Mouse (Mus musculus) midbrain, embryonic 10.5 days (tissue): Measurements from ENCODE around the gene Stat2. TPM values are rescaled to one million over a fixed set of nuclear protein-coding genes. Genes with fewer than 3 reads are reported as not detected.
"Not testable (repeated sequence)": the region's sequence is repeated elsewhere in the genome, so short reads cannot be mapped to it uniquely, and the experiment has no call there.

Source experiments
- DNase-seq: peaks from one replicate; pipeline ENCODE4 v3.0.0-alpha.2; 2017; ENCODE audit warnings: low spot score
- H3K27ac ChIP-seq: fragments of 300-500 bp; sonication (generic); replicated peaks from 2 replicates; pipeline ENCODE4 v1.5.1; 2016; ENCODE audit warnings: mild to moderate bottlenecking
- H3K27me3 ChIP-seq: fragments of 300-500 bp; sonication (generic); 2 replicates; pipeline ENCODE4 v1.6.1; 2016; ENCODE audit warnings: low read depth, mild to moderate bottlenecking; ENCODE audit not compliant: poor library complexity, severe bottlenecking
- H3K36me3 ChIP-seq: fragments of 300-500 bp; sonication (generic); 2 replicates; pipeline ENCODE4 v1.6.1; 2016; ENCODE audit warnings: mild to moderate bottlenecking, moderate library complexity
- H3K4me1 ChIP-seq: fragments of 300-500 bp; sonication (generic); 2 replicates; pipeline ENCODE4 v1.6.1; 2016
- H3K4me3 ChIP-seq: fragments of 300-500 bp; sonication (generic); 2 replicates; pipeline ENCODE4 v1.5.1; 2016; ENCODE audit warnings: mild to moderate bottlenecking, moderate library complexity
- H3K9me3 ChIP-seq: fragments of 300-500 bp; sonication (generic); replicated peaks from 2 replicates; pipeline ENCODE4 v1.6.1; 2016; ENCODE audit warnings: mild to moderate bottlenecking
- WGBS: fragments of 180-500 bp; shearing (Covaris S2); methylation state at CpG from one replicate; pipeline ENCODE4 v1.1.7; 2016; 5-methylcytosine and 5-hydroxymethylcytosine counted together
- polyA plus RNA-seq: library from polyadenylated mRNA; unstranded; fragments of >200 nt; fragmentation: Nextera tagmentation; extraction: Ambion mirVana; gene quantifications from 2 replicates; pipeline ENCODE4 v1.2.1, GENCODE M21; 2016

The Stat2 gene
- polyA plus RNA-seq, 1 experiment from 2014 or later: 12.6 TPM

DNA sequence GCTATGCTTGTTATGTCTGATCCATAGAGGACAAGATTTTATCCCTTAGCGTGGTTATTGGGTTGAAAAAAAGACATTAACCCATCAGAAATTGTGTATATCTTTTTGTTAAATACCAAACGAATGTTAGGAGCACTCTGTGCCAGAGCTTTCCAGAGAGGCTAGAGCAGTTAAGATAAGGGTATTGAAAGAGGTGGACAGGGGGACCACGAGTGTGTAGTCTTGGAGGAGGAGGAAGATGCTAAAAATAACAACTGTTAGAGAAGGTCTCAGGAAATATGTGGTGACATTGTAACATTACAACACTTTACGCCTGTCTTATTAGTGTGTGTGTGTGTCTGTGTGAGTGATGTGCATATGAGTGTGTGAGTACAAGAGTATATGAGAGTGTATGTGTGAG lies 40.5 kb downstream of the Stat2 start:
- DNase-seq: no peak
- Histone ChIP-seq H3K4me3 (no peak overlapping the region), H3K27me3 (no peaks in the 10 kb centered on the region), H3K36me3 (peaks cover 92% of the 10 kb centered on the region), H3K27ac (no peak overlapping the region), H3K9me3 (no peaks in the 10 kb centered on the region), H3K4me1 (no peaks in the 10 kb centered on the region)
- WGBS: 91% methylated on average over 4 of the region's 4 CpGs

DNA sequence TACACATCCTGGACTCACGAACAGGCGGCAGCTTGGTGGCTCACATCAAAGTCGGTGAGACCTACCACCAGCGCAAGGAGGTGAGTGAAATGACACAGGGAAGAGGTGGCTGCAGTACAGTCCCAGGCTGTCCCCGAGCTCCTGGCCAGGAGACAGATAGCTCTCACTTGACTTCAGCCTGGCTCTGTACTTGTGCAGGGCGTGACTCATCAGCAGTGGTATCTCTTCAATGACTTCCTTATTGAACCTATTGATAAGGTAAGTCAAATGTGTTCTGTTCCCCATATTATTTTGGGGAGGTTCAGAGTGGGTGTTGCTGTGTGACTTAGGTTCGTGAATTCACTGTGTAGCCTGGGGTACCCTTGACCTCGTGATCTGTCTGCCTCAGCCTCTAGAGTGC lies 45.2 kb downstream of the Stat2 start:
- no peak for DNase-seq
- Histone ChIP-seq H3K4me1 (no peaks in the 10 kb centered on the region), H3K4me3 (no peak overlapping the region), H3K9me3 (no peaks in the 10 kb centered on the region), H3K27me3 (no peaks in the 10 kb centered on the region), H3K27ac (no peak overlapping the region), H3K36me3 (peaks cover 98% of the 10 kb centered on the region)
- whole genome bisulfite sequencing: 95% methylated on average over 8 of the region's 8 CpGs

DNA sequence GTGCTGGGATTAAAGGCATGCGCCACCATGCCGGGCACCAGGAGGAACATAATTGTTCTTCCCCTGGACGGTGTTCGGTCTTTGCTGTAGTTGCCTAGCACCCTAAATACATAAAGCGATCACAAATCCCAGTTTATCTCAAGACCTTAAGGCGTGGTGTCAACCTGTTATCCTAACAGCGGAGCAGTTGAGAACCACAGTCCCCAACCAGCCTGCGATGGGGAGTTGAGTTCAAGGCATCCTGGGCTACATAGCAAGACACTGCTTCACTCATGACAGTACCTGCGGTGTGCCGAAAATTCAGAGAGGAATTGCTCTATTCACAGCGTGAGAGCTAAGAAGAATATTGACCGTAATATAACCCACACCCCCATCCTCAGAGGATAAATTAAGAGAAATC lies 51.3 kb downstream of the Stat2 start:
- no peaks in the 10 kb centered on the region for H3K27me3 ChIP-seq
- H3K27ac ChIP-seq: peak overlapping the region; percentile 98
- DNase-seq: peak; percentile 18
- H3K4me3 ChIP-seq: peak overlapping the region; percentile 90
- peaks cover 75% of the 10 kb centered on the region for H3K36me3 ChIP-seq
- 62% methylated on average over 12 of the region's 12 CpGs for WGBS
- no peaks in the 10 kb centered on the region for H3K9me3 ChIP-seq
- H3K4me1 ChIP-seq: peaks cover 21% of the 10 kb centered on the region

DNA sequence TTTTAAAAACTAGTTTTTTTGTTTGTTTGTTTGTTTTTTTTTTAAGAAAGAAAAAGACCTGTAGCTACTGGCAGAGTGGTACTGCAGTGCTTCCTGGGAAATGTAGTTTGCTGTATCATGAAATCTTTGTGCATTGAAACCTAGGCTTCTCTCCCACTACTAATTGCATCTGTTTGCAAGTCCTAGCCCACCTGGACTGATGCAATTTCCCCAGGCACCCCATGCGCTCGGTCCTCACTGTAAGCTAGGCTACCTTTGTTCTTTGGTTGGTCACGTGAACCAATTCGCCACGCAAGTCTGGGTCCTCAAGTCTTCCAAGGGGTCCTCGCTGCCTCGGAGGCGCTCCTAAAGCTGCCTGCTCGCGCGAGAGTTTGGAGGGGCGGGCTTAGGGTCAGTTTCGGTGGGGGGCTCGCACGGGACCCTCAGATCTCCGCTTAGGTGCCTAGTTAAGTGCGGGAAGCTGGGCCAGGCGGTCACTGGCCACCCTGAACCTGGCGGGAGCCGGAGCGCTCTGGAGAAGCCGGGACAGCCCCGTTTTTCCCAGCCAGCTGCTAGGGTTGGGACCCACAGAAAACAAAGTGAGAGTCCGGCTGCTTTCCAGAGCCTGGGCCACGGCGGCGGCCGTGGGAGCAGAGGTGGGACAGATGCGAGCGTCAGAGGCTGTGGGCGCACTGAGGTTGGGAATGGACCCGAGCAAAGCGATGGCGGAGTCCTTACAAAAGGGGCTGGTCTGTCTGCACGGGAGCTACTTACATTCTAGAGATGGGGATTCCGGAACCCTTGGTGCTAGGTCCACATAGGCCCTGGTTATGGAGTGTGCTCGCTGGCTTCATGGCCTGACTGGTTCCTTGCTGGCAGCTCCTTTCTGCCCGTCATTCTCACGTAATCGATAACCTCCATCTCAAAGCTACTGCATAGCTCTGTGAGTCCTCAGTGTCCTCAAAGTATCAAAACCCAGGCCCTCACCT lies 52.1 kb downstream of the Stat2 start, which contains the start of gene Cnpy2:
Cnpy2 (plus strand) TSS at position 319 of the 968 bp plus-strand sequence.
- WGBS: under 1% methylated on average over 40 of the region's 40 CpGs
- peak within 1 kb of the TSS; percentile 90 for H3K4me3 ChIP-seq
- H3K9me3 ChIP-seq: no peaks in the 10 kb centered on the region
- H3K27me3 ChIP-seq: no peaks in the 10 kb centered on the region
- peak; percentile 97 for DNase-seq
- peaks cover 21% of the 10 kb centered on the region for H3K4me1 ChIP-seq
- H3K36me3 ChIP-seq: peaks cover 75% of the 10 kb centered on the region
- H3K27ac ChIP-seq: peak within 1 kb of the TSS; percentile 98

DNA sequence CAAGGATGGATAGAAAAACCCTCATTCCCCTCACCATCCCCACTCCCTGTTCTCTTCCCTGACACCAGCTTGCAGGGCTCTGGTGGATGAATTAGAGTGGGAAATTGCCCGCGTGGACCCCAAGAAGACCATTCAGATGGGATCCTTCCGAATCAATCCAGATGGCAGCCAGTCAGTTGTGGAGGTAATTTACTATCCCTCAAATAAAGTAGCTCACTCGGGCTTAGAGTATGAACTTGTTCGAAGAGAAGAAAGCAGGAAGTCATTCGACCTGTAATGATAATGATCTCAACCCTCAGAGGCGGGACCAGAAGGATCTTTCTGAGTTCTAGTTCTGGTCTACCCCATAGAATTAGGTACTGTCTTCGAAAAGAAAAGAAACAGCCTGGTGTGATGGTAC lies 53.2 kb downstream of the Stat2 start:
- peak overlapping the region; percentile 90 for H3K4me3 ChIP-seq
- H3K27ac ChIP-seq: peak overlapping the region; percentile 98
- peaks cover 75% of the 10 kb centered on the region for H3K36me3 ChIP-seq
- H3K4me1 ChIP-seq: peaks cover 21% of the 10 kb centered on the region
- no peak for DNase-seq
- H3K9me3 ChIP-seq: no peaks in the 10 kb centered on the region
- H3K27me3 ChIP-seq: no peaks in the 10 kb centered on the region
- WGBS: 87% methylated on average over 8 of the region's 8 CpGs

DNA sequence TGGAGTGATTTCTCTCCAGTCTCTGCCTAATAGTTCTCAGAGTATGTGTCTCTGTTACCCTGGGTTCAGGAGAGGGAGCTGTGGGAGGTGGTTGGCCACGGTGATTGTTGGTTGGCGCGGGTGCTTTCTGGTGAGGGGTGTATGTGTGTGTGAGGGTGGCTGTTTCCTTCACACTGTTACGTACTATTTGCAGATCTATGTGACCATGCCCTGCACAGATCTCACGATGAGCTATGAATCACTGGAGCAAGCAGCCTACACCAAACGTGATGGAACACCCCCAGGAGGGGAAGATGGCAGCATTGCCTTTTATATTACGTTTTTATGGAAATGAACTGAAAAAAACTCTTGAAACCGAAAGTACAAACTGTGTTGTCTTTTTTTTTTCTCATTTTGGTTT lies 56.5 kb downstream of the Stat2 start:
- Histone ChIP-seq H3K36me3 (peaks cover 59% of the 10 kb centered on the region), H3K4me3 (0 out of 2 replicates have a peak overlapping the region, but pooled peaks have one; percentile 3), H3K27ac (no peak overlapping the region), H3K9me3 (no peaks in the 10 kb centered on the region), H3K27me3 (no peaks in the 10 kb centered on the region), H3K4me1 (peaks cover 17% of the 10 kb centered on the region)
- no peak for DNase-seq
- WGBS: 93% methylated on average over 8 of the region's 8 CpGs

DNA sequence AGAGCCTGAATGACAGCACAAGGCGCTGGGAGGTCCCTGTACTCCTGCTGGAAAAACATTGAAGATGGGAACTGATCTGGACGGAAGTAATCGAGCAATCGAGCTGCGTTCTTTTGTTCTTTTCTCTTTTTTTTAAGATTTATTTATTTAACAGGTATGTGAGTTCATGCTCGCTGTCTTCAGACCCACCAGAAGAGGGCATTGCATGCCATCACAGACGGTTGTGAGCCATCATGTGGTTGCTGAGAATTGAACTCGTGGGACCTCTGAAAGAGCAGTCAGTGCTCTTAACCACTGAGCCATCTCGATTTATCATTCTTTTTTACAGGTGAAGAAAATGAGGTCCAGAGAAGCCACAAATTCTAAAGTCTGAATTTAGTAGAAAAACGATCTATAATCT lies 57.3 kb downstream of the Stat2 start:
- peaks cover 16% of the 10 kb centered on the region for H3K4me1 ChIP-seq
- H3K4me3 ChIP-seq: no peak overlapping the region
- no peak for DNase-seq
- no peaks in the 10 kb centered on the region for H3K27me3 ChIP-seq
- 92% methylated on average over 10 of the region's 10 CpGs for WGBS
- peaks cover 59% of the 10 kb centered on the region for H3K36me3 ChIP-seq
- H3K27ac ChIP-seq: no peak overlapping the region
- no peaks in the 10 kb centered on the region for H3K9me3 ChIP-seq

DNA sequence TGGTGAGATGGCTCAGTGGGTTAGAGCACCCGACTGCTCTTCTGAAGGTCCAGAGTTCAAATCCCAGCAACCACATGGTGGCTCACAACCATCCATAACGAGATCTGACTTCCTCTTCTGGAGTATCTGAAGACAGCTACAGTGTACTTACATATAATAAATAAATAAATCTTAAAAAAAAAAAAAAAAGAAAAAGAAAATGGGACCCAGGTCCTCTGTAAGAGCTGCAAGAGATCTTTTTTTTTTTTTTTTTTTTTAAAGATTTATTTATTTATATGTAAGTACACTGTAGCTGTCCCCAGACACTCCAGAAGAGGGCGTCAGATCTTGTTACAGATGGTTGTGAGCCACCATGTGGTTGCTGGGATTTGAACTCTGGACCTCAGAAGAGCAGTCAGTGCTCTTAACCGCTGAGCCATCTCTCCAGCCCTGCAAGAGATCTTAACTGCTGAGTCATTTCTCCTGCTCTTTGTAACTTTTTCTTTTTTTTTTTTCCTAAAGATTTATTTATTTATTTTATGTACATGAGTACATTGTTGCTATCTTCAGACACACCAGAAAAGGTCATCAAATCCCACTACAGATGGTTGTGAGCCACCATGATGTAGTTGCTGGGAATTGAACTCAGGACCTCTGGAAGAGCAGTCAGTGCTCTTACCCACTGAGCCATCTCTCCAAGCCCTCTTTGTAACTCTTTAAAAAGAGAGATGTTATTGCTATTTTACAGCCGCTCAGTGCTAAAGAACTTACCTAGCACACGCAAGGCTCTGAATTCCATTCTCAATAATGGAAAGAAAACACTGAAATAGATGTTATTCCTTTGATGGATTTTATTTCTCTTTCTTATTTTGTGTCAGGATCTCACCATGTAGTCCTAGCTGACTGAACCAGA lies 62.2 kb downstream of the Stat2 start:
- not testable (repeated sequence) for H3K27ac ChIP-seq
- 82% methylated on average over 6 of the region's 6 CpGs for WGBS

DNA sequence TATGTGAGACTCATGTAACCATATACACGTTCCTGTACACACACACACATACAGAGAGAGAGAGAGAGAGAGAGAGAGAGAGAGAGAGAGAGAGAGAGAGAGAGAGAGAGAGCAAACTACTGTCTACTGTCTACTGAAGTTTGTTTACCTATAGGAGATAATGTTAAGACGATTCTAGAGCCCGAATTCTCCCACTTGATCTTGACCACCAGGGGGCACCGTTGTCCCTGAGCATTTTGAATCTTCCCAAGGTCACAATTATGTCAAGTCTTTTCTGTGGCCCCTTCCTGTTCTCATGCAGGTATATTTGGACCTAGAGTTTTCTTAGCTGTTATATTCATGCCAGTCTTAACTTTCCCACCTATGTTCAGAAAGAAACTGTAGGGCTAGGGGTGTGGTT lies 65.2 kb downstream of the Stat2 start:
- Histone ChIP-seq H3K4me3 (no peak overlapping the region), H3K27me3 (no peaks in the 10 kb centered on the region), H3K4me1 (peaks cover 28% of the 10 kb centered on the region), H3K36me3 (peaks cover 10% of the 10 kb centered on the region), H3K27ac (no peak overlapping the region), H3K9me3 (no peaks in the 10 kb centered on the region)
- WGBS: 3% methylated on average over 4 of the region's 4 CpGs
- peak; percentile 63 for DNase-seq

More for the DNA sequence above, 62.2 kb downstream of the Stat2 start:
- H3K27me3 ChIP-seq, H3K9me3 ChIP-seq, DNase-seq, H3K4me3 ChIP-seq, H3K4me1 ChIP-seq: not testable (repeated sequence)
- peaks cover 23% of the 10 kb centered on the region for H3K36me3 ChIP-seq

DNA sequence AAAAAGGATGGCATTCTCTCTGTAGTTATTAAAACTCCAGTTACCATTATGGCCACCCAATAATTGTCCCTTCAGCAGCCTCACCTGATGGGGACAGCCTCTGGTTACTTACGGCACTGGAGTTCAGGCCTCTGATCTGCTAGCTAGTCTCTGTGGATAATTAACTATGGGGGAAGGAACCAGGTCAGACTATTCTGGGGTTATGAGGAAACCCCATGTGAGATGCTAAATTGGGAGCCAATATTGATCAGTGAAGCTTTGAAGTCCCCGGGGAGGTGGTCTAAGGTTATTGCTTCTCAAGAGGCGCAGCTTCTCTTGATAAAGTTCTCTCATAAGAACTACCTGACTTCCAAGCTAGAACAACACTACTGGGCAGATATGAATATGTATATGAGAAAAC lies 65.8 kb downstream of the Stat2 start:
- no peak for DNase-seq
- WGBS: 97% methylated on average over 3 of the region's 3 CpGs
- Histone ChIP-seq H3K9me3 (no peaks in the 10 kb centered on the region), H3K27me3 (no peaks in the 10 kb centered on the region), H3K4me3 (0 out of 2 replicates have a peak overlapping the region, but pooled peaks have one; percentile 90), H3K4me1 (peaks cover 28% of the 10 kb centered on the region), H3K36me3 (peaks cover 15% of the 10 kb centered on the region), H3K27ac (no peak overlapping the region)

DNA sequence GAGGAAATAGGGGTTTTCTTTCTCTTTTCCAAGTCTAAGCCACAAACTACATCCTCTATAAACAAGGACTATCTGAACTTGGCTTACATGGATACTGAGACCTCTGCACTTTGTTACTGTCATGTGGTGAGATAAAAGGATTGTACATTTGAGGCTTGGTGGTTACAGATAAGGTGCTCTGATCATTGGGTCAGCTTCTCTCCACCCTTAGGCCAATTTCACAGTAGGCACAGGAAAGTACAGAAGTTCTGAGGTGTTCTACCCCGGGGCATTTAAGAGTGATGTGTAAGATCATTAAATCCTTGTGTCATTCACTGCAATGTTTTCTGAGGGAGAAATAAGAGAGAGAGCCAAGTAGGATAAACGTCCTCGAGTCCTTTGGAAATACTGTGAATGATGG lies 66.2 kb downstream of the Stat2 start:
- DNase-seq: no peak
- WGBS: 85% methylated on average over 3 of the region's 3 CpGs
- Histone ChIP-seq H3K4me1 (peaks cover 28% of the 10 kb centered on the region), H3K36me3 (peaks cover 19% of the 10 kb centered on the region), H3K9me3 (no peaks in the 10 kb centered on the region), H3K27me3 (no peaks in the 10 kb centered on the region), H3K27ac (peak overlapping the region; percentile 94), H3K4me3 (peak overlapping the region; percentile 90)

DNA sequence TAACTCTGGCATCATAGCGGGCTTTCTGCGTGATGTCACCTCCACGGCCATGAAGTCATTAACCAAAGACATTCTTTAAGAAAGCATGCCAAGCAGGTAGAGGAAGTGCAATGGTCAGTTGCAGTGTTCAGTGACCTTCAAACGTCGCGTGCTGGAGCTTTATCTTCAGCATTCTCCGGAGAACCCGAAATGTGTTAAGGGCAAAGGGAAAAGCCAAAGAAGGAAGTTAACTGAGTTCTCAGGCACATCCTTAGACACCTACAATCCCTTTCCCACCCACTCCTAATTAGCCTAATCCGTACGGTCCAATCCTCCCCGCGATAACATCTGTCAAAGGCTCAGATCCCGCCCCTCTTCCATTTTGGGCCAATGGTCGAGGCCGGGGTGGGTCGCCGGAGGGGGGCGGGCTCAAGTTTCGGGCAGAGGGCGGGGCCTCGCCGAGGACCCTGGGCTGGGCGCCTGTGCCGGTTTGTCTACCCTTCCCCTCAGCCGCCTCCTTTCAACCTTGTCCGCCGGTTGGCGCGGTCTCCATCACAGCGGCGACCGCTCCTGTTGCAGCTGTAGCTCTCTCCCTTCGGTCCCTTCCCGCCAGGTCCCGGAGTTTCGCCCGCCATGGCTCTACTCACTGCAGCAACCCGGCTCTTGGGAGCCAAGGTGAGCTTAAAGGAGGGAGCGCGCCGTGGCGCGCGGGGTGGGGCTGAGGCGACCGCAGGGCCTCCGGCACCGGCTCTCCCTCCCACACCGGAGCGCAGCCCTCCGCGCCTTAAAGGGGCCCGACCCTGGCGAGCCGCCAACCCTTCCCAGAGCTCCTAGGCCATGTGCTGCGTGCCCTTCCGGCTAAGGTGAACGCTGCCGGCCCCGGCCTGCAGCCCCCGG lies 67.2 kb downstream of the Stat2 start, which contains the start of gene Cs:
Cs (plus strand) TSS at position 429 of the 876 bp plus-strand sequence.
- no peaks in the 10 kb centered on the region for H3K9me3 ChIP-seq
- H3K36me3 ChIP-seq: peaks cover 21% of the 10 kb centered on the region
- peak; percentile 97 for DNase-seq
- H3K27me3 ChIP-seq: no peaks in the 10 kb centered on the region
- H3K27ac ChIP-seq: peak within 1 kb of the TSS; percentile 94
- H3K4me1 ChIP-seq: peaks cover 28% of the 10 kb centered on the region
- WGBS: 2% methylated on average over 61 of the region's 61 CpGs
- H3K4me3 ChIP-seq: peak within 1 kb of the TSS; percentile 90
